Comparison of ENCODE assay signal across 8 mouse cellular contexts in genomic region chr5:77245787-77246671, GRCm38 (mm10). TPM values are rescaled to one million over a fixed set of nuclear protein-coding genes. Genes with fewer than 3 reads are reported as not detected.
DNase-seq lines count a peak whose midpoint lies in the region; ATAC-seq and TF ChIP-seq lines count a peak whose summit lies in the region.

No protein-coding gene starts in this region.

- H3K4me1 ChIP-seq in bone marrow macrophage, adult 2 months (ENCODE audit: control insufficient read depth, insufficient read depth, low read length), result peaks cover 23% of the 10 kb centered on the region
- H3K4me1 ChIP-seq in heart, postnatal 0 days (ENCODE audit: control insufficient read depth, insufficient read depth), result no peaks in the 10 kb centered on the region
- peaks cover 32% of the 10 kb centered on the region for H3K4me1 ChIP-seq in midbrain, embryonic 10.5 days

- H3K27ac ChIP-seq in bone marrow macrophage, adult 2 months (ENCODE audit: insufficient read depth, low read depth, low read length), result no peak overlapping the region
- H3K27ac ChIP-seq in heart, postnatal 0 days (ENCODE audit: low read depth), result no peak overlapping the region
- peak overlapping the region; percentile 63 for H3K27ac ChIP-seq in midbrain, embryonic 10.5 days (replicated peaks)

- peak; percentile 24 for DNase-seq in adrenal gland, postnatal 10 days
- no peak for DNase-seq in adrenal gland, adult 8-10 months
- DNase-seq in heart, postnatal 0 days (ENCODE audit: low spot score), result no peak
- peak; percentile 31 to 47 for DNase-seq in kidney, postnatal 4 days
- DNase-seq in midbrain, embryonic 10.5 days (ENCODE audit: low spot score), result peak; percentile 50
- DNase-seq in thymus, postnatal 0 days (ENCODE audit: low spot score), result peak; percentile 30
- no peak for DNase-seq in layer of hippocampus, postnatal 36 days

- H3K9me3 ChIP-seq in heart, postnatal 0 days (replicated peaks; ENCODE audit: control insufficient read depth, low read length), result no peaks in the 10 kb centered on the region
- no peaks in the 10 kb centered on the region for H3K9me3 ChIP-seq in midbrain, embryonic 10.5 days (replicated peaks)

- H3K27me3 ChIP-seq in heart, postnatal 0 days (ENCODE audit: control insufficient read depth, insufficient read depth, low read length), result no peaks in the 10 kb centered on the region
- H3K27me3 ChIP-seq in midbrain, embryonic 10.5 days (ENCODE audit: low read depth, poor library complexity, severe bottlenecking), result no peaks in the 10 kb centered on the region

- no peak for TF ChIP-seq CTCF in bone marrow macrophage, adult 2 months (IDR thresholded peaks at IDR 0.05; ENCODE audit: low read depth, low read length)
- TF ChIP-seq CTCF in heart, postnatal 0 days (IDR thresholded peaks at IDR 0.05; ENCODE audit: low read depth), result no peak

- ATAC-seq in heart, postnatal 0 days (ENCODE audit: insufficient read depth, low read depth), result no peak

- TF ChIP-seq EP300 in heart, postnatal 0 days (IDR thresholded peaks at IDR 0.05; ENCODE audit: low read depth), result no peak

- H3K4me3 ChIP-seq in bone marrow macrophage, adult 2 months (ENCODE audit: insufficient read depth, low read length), result peak overlapping the region; percentile 21
- H3K4me3 ChIP-seq in heart, postnatal 0 days (ENCODE audit: low read depth, low read length), result peak overlapping the region; percentile 37
- H3K4me3 ChIP-seq in midbrain, embryonic 10.5 days, result peak overlapping the region; percentile 32

- no peak overlapping the region; the same call in 1 of the 2 replicates for H3K9ac ChIP-seq in heart, postnatal 0 days (replicated peaks; ENCODE audit: low read depth, low read length)

- no peak for TF ChIP-seq POLR2A in bone marrow macrophage, adult 2 months (IDR thresholded peaks at IDR 0.05; ENCODE audit: borderline replicate concordance, low read depth, low read length)

- WGBS in heart, postnatal 0 days, result 41% methylated on average over 26 of the region's 26 CpGs
- 33% methylated on average over 26 of the region's 26 CpGs for WGBS in midbrain, embryonic 10.5 days

- peak overlapping the region; percentile 54 for H3K4me2 ChIP-seq in heart, postnatal 0 days (ENCODE audit: low read depth, low read length)

- H3K36me3 ChIP-seq in heart, postnatal 0 days (replicated peaks; ENCODE audit: control insufficient read depth, insufficient read depth, low read length), result no peaks in the 10 kb centered on the region
- H3K36me3 ChIP-seq in midbrain, embryonic 10.5 days, result no peaks in the 10 kb centered on the region

RNA-seq across cellular contexts. Expression of gene Rest, which starts 19.3 kb away (rescaled TPM):
- 10 to 100 TPM; 26.3 TPM for total RNA-seq in adrenal gland, postnatal 10 days (2021)
- total RNA-seq in adrenal gland, adult 8-10 months (2022), result 10 to 100 TPM; 24.0 to 31.9 (median 26.4) TPM
- polyA plus RNA-seq in bone marrow macrophage, adult 2 months (2012; ENCODE audit: insufficient read depth, insufficient read length, missing spikeins), result 14.2 and 16.6 TPM in 2 replicates
- 20.3 and 23.7 TPM in 2 replicates for total RNA-seq in heart, postnatal 0 days (2014; rRNA removed; ENCODE audit: low replicate concordance)
- 14.7 and 14.9 TPM in 2 replicates for polyA plus RNA-seq in heart, postnatal 0 days (2015; fragmentation: Nextera tagmentation; extraction: Ambion mirVana)
- polyA plus RNA-seq in midbrain, embryonic 10.5 days (2016; fragmentation: Nextera tagmentation; extraction: Ambion mirVana), result 17.8 and 19.5 TPM in 2 replicates
- 32.4 and 37.4 TPM in 2 replicates for polyA plus RNA-seq in thymus, postnatal 0 days (2015; fragmentation: Nextera tagmentation; extraction: Ambion mirVana)
- 1 to 10 TPM; 4.1 to 4.4 TPM for total RNA-seq in layer of hippocampus, postnatal 36 days (2021)

RNA-seq across cellular contexts. Expression of gene Spink2, which starts 34.8 kb away (rescaled TPM):
- total RNA-seq in adrenal gland, postnatal 10 days (2021), result under 1 TPM in 1 of 2 experiments, not detected in 1; 0.85 TPM
- total RNA-seq in adrenal gland, adult 8-10 months (2022), result not detected
- polyA plus RNA-seq in bone marrow macrophage, adult 2 months (2012; ENCODE audit: insufficient read depth, insufficient read length, missing spikeins), result not detected in 2 replicates
- total RNA-seq in heart, postnatal 0 days (2014; rRNA removed; ENCODE audit: low replicate concordance), result 22.6 TPM in 1 of 2 replicates, not detected in the other
- 1.5 and 2.1 TPM in 2 replicates for polyA plus RNA-seq in heart, postnatal 0 days (2015; fragmentation: Nextera tagmentation; extraction: Ambion mirVana)
- polyA plus RNA-seq in midbrain, embryonic 10.5 days (2016; fragmentation: Nextera tagmentation; extraction: Ambion mirVana), result 0.53 and 0.86 TPM in 2 replicates
- polyA plus RNA-seq in thymus, postnatal 0 days (2015; fragmentation: Nextera tagmentation; extraction: Ambion mirVana), result 1.3 and 1.4 TPM in 2 replicates
- total RNA-seq in layer of hippocampus, postnatal 36 days (2021), result not detected

Comparison
In these comparisons a context has a peak if more than half of its experiments do, and no peak if none do; other contexts are left out.
1. DNase-seq: peak in adrenal gland, postnatal 10 days (single experiment), kidney, postnatal 4 days (2 of 2), midbrain, embryonic 10.5 days (single experiment) and thymus, postnatal 0 days (single experiment); none in adrenal gland, adult 8-10 months (single experiment), heart, postnatal 0 days (single experiment) and layer of hippocampus, postnatal 36 days (0 of 2).
2. Peak in every context shown above with its lines, with median percentiles within 50 percentile points of each other: H3K4me3 ChIP-seq.